Mouse (Mus musculus): ENCODE measurements at regions not wholly inside any gene's neighbourhood (a gene's known extent, or its start where the extent isn't known, plus 50 kb on each side); places are given as distances from the start of the nearest gene placed in this dataset.

- TF ChIP-seq CTCF (IDR thresholded peaks at IDR 0.05; ENCODE audit: borderline replicate concordance, extremely low read depth, insufficient read depth, insufficient read length) (no peak), POLR2A (IDR thresholded peaks at IDR 0.05; ENCODE audit: borderline replicate concordance, extremely low read depth, insufficient read depth, insufficient read length, poor library complexity, severe bottlenecking) (no peak)
- DNase-seq (ENCODE audit: low read depth) = no peak
Observed at GRCm38 (mm10) chr15:61670556-61670955, 747.7 kb upstream of the A1bg start.

GRCm38 (mm10) chr15:61660581-61660980 is 737.8 kb upstream of the A1bg start:
- TF ChIP-seq CTCF (IDR thresholded peaks at IDR 0.05; ENCODE audit: borderline replicate concordance, extremely low read depth, insufficient read depth, insufficient read length) (no peak), POLR2A (IDR thresholded peaks at IDR 0.05; ENCODE audit: borderline replicate concordance, extremely low read depth, insufficient read depth, insufficient read length, poor library complexity, severe bottlenecking) (no peak)
- DNase-seq (ENCODE audit: low read depth) = peak; percentile 24

- DNase-seq (ENCODE audit: low read depth) = no peak
- TF ChIP-seq POLR2A (IDR thresholded peaks at IDR 0.05; ENCODE audit: borderline replicate concordance, extremely low read depth, insufficient read depth, insufficient read length, poor library complexity, severe bottlenecking) = no peak
- TF ChIP-seq CTCF (IDR thresholded peaks at IDR 0.05; ENCODE audit: borderline replicate concordance, extremely low read depth, insufficient read depth, insufficient read length) = no peak
Observed at GRCm38 (mm10) chr15:61656951-61657350, 734.1 kb upstream of the A1bg start.

GRCm38 (mm10) chr15:61654846-61655245 is 732.0 kb upstream of the A1bg start:
- DNase-seq (ENCODE audit: low read depth) = no peak
- no peak for TF ChIP-seq CTCF (IDR thresholded peaks at IDR 0.05; ENCODE audit: borderline replicate concordance, extremely low read depth, insufficient read depth, insufficient read length)
- TF ChIP-seq POLR2A (IDR thresholded peaks at IDR 0.05; ENCODE audit: borderline replicate concordance, extremely low read depth, insufficient read depth, insufficient read length, poor library complexity, severe bottlenecking) = no peak

GRCm38 (mm10) chr15:61653853-61654252 is 731.0 kb upstream of the A1bg start:
- DNase-seq (ENCODE audit: low read depth) = no peak
- TF ChIP-seq CTCF (IDR thresholded peaks at IDR 0.05; ENCODE audit: borderline replicate concordance, extremely low read depth, insufficient read depth, insufficient read length) = no peak

GRCm38 (mm10) chr15:61618638-61619500 is 696.1 kb upstream of the A1bg start:
- no peak for DNase-seq (ENCODE audit: low read depth)
- no peak for TF ChIP-seq CTCF (IDR thresholded peaks at IDR 0.05; ENCODE audit: borderline replicate concordance, extremely low read depth, insufficient read depth, insufficient read length)
- no peak for TF ChIP-seq POLR2A (IDR thresholded peaks at IDR 0.05; ENCODE audit: borderline replicate concordance, extremely low read depth, insufficient read depth, insufficient read length, poor library complexity, severe bottlenecking)

GRCm38 (mm10) chr15:61610662-61611061 is 687.9 kb upstream of the A1bg start:
- TF ChIP-seq CTCF (IDR thresholded peaks at IDR 0.05; ENCODE audit: borderline replicate concordance, extremely low read depth, insufficient read depth, insufficient read length) (no peak), POLR2A (IDR thresholded peaks at IDR 0.05; ENCODE audit: borderline replicate concordance, extremely low read depth, insufficient read depth, insufficient read length, poor library complexity, severe bottlenecking) (no peak)
- DNase-seq (ENCODE audit: low read depth) = no peak

GRCm38 (mm10) chr15:61609656-61610055 is 686.8 kb upstream of the A1bg start:
- no peak for DNase-seq (ENCODE audit: low read depth)
- TF ChIP-seq CTCF (IDR thresholded peaks at IDR 0.05; ENCODE audit: borderline replicate concordance, extremely low read depth, insufficient read depth, insufficient read length) = no peak
- TF ChIP-seq POLR2A (IDR thresholded peaks at IDR 0.05; ENCODE audit: borderline replicate concordance, extremely low read depth, insufficient read depth, insufficient read length, poor library complexity, severe bottlenecking) = no peak

GRCm38 (mm10) chr15:61608301-61608731 is 685.5 kb upstream of the A1bg start:
- DNase-seq (ENCODE audit: low read depth) = no peak
- TF ChIP-seq CTCF (IDR thresholded peaks at IDR 0.05; ENCODE audit: borderline replicate concordance, extremely low read depth, insufficient read depth, insufficient read length) = no peak
- no peak for TF ChIP-seq POLR2A (IDR thresholded peaks at IDR 0.05; ENCODE audit: borderline replicate concordance, extremely low read depth, insufficient read depth, insufficient read length, poor library complexity, severe bottlenecking)

GRCm38 (mm10) chr15:61599734-61600133 is 676.9 kb upstream of the A1bg start:
- TF ChIP-seq CTCF (IDR thresholded peaks at IDR 0.05; ENCODE audit: borderline replicate concordance, extremely low read depth, insufficient read depth, insufficient read length) (no peak), POLR2A (IDR thresholded peaks at IDR 0.05; ENCODE audit: borderline replicate concordance, extremely low read depth, insufficient read depth, insufficient read length, poor library complexity, severe bottlenecking) (no peak)
- peak; percentile 65 for DNase-seq (ENCODE audit: low read depth)

GRCm38 (mm10) chr15:61596318-61596717 is 673.5 kb upstream of the A1bg start:
- TF ChIP-seq CTCF (IDR thresholded peaks at IDR 0.05; ENCODE audit: borderline replicate concordance, extremely low read depth, insufficient read depth, insufficient read length) (no peak), POLR2A (IDR thresholded peaks at IDR 0.05; ENCODE audit: borderline replicate concordance, extremely low read depth, insufficient read depth, insufficient read length, poor library complexity, severe bottlenecking) (no peak)
- peak; percentile 51 for DNase-seq (ENCODE audit: low read depth)

- no peak for DNase-seq (ENCODE audit: low read depth)
- TF ChIP-seq POLR2A (IDR thresholded peaks at IDR 0.05; ENCODE audit: borderline replicate concordance, extremely low read depth, insufficient read depth, insufficient read length, poor library complexity, severe bottlenecking) = no peak
- TF ChIP-seq CTCF (IDR thresholded peaks at IDR 0.05; ENCODE audit: borderline replicate concordance, extremely low read depth, insufficient read depth, insufficient read length) = no peak
Observed at GRCm38 (mm10) chr15:61588956-61589355, 666.1 kb upstream of the A1bg start.

All from brain, embryonic 14.5 days (tissue).